Mouse (Mus musculus): Measurements from ENCODE around the gene 4933428G20Rik.
A peak's percentile ranks its signal among the peaks of the same experiment; 100 is the strongest.

Gene 4933428G20Rik

DNA sequence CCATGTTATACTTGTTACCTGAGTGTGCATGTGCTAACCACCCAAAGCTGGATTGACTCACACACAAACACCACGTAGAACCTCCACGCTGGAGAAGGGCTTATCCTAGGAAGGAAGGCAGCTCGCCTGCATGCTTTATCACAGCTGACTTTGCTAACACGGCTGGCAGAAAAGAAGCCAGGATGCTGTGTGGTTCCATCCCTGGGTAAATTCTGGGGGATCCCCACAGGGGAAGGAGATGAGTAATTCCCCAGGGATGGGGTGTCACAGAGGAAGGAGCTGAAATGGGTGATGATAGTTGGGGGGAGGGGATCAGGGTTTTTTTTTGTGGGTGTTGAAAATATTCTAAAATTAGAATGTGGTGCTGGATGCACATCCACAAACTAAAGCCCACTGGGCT is 5.6 kb upstream of the 4933428G20Rik start:
- no peak for DNase-seq (ENCODE audit: low read depth, low spot score)

DNA sequence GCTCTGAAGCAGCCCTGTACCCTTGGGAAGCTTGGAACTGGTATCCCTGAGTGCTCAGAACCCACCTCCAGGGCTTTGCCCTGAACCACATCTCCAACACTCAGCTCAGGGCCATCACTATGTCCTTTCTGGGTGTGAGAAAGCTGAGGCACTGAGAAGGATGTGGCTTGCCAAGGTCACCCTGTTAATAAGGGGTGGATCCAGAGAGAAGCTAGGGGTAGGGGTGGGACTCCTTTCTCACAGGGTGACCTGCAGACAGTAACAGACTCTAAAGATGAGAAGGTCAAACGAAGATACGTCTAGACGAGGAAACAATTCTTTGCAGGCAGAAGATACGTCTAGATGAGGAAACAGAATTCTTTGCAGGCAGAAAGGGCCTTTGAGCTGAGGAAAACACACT is 2.7 kb upstream of the 4933428G20Rik start:
- no peak for DNase-seq (ENCODE audit: low read depth, low spot score)

DNA sequence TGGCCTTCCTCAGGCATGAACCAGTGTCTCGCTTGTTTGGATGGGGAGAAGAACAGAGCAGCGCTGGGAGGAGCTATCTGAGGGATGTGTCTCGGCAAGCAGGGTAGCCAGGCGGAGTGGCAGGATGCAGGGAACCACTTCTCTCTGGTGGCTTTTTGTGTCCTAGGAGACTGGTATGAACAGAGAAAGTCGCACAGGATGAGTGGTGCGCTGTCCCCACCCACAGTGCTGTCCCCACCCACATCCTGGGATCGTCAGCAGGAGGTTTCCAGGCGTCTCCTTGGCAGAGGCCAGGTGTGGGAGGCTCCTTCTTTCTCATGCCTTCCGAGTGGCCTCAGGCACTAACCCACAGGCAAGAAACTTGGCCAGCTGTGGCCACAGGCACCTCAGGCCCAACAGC is 2.2 kb upstream of the 4933428G20Rik start:
- DNase-seq (ENCODE audit: low read depth, low spot score): no peak

DNA sequence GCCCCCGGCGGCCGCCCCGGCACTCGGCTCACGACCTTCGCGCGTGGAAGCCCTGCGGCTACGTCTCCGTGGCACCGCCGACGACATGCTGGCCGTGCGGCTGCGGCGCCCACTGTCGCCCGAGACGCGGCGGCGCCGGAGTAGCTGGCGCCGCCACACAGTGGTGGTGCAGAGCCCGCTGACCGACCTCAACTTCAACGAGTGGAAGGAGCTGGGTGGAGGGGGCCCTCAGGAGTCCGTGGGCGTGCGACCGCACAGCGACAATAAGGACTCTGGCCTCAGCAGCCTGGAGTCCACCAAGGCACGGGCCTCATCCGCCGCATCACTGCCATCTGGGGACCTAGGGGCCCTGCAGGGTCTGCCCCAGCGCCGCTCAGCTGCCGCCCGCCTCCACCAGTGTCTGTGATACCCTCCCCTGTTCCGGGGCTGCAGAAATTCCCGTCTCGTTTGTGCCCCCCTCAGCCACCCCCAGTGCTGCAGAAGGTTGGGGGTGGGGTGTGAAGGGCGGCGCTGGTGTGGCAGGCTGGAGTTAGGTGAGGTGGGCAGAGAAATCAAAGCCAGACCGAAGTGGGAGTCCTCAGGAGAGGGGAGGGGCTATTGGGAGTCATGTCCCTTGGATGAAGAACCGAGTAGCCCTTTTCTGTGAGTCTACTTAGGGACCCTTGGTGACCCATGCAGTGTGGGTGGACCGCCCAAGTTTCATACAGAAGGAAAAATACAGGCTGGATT is 744 bp upstream of the 4933428G20Rik start:
- no peak for DNase-seq (ENCODE audit: low read depth, low spot score)

DNA sequence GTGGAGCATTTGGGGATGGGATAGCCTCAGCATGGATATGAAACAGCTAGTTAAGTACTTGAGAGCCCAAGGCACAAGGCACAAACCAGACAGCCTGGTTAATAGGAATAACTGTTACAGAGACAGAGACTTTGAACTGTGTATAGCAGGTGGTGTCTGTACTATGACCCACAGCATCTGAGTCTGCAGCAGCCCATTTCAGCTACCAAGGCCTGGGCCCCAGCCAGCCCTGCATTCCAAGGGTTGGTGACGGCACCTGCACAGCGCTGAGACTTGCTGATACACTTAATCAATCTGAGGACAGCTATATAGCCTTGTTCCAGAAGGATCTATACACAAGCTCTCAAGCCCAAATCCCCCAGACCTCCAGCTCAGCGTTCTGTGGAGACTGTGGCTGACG is 2.6 kb downstream of the 4933428G20Rik start:
- no peak for DNase-seq (ENCODE audit: low read depth, low spot score)

DNA sequence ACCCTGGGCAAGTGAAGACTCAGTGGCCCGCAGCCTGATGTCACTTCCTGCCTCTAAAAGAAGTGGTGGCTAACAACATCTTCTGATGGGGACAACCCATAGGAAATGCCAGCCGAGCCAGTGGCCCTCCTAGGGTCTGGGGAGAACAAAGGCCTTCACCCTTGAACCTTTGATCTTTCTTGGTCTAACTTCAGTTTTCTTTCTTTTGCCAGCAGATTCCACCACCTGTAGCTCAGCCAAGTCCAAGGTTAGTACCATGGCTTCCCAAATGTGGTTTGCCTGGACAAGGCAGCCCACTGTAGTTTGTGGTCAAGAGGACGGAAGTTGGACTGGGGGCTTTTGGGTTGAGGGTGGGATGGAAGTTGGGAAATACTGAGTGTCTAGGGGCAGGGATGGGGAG is 7.3 kb downstream of the 4933428G20Rik start:
- DNase-seq (ENCODE audit: low read depth, low spot score): no peak

DNA sequence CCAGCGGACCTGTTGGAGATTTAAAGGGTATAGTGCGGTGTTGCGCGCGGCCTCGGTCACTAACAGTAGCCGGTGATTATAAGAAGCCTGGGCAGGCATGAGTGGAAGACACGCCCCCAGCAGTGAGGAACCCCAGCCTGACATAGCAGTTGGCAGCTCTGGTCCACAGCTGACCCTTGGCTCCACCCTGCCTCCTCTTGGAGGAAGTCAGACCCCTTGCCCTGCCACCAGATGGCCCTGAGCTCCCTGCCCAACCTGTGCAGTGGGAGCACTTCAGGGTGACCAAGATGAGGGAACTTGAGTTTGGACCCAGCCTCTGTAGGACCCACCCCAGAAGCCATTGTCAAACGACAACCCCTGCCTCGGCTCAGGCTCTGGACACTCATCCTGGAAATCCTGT is 8.5 kb downstream of the 4933428G20Rik start:
- no peak for DNase-seq (ENCODE audit: low read depth, low spot score)

DNA sequence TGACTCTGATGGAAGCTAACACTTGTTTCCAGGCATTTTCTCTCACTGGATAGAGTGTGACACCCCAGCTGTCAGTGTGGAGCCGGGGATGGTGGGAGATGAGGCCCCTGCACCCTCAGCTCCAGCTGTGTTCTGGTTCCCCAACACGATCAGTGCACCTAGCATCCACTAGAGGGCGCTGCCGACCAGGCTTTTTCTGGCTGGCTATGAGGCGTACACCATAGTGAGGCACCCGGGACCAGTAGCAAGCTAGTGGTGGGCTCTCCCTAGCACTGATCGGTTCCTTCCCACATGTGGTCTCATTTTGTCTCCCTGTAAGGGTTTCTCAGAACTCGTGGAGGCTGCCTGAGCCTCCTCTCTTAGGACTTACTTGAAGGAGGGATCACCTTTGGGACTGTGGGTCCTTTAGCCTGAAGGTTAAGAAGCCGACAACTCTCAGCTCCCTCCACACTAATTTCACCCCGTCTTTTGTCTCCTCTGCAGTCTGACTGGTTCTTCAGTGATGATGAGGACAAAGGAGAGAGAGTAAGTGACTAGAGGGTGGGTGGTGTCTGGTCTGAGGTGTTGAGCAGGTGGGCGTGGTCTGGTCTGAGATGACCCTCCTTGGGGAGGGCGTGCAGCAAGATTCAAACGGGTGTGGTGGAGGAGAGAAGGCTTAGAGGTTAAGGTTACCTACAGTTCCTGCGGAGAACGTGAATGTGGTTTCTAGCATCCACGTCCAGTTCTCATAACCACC is 10.4 kb downstream of the 4933428G20Rik start:
- DNase-seq (ENCODE audit: low read depth, low spot score): peak; percentile 83

DNA sequence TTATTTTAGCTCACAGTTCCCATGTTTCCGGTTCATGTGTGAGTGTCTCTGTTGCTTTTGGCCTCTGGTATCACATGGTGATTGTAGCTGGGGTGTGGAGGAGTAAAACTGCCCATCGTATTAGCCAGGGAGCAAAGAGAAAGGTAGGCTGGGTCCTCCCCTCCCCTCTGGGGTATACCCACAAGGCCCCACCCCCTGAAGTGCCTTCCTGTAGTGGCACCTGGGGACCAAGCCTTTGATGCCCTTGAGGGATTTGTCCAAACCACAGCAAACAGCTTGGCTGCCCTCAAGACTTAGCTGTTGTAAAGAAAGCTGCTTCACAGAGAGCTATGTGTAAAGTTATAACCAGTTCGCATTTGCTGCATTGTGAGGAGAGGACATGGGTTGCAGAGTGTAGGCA is 12.5 kb downstream of the 4933428G20Rik start:
- no peak for DNase-seq (ENCODE audit: low read depth, low spot score)

DNA sequence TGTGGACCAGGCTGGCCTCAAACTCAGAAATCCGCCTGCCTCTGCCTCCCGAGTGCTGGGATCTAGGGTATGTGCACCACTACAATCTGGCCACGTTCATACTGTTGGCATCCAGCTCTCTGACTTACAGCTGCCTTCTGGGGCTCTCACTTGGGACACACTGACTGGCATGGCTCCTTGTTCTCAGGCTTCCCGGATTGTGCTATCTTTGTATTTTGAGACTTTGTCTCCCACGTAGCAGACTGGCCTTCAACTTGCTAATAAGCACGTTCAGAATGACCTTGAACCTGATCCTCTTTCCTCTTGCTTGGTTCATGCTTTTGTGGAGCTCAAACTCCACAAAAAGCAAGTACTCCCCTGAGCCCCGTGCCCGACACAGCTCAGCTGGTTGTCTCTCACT is 14.5 kb downstream of the 4933428G20Rik start:
- no peak for DNase-seq (ENCODE audit: low read depth, low spot score)

DNA sequence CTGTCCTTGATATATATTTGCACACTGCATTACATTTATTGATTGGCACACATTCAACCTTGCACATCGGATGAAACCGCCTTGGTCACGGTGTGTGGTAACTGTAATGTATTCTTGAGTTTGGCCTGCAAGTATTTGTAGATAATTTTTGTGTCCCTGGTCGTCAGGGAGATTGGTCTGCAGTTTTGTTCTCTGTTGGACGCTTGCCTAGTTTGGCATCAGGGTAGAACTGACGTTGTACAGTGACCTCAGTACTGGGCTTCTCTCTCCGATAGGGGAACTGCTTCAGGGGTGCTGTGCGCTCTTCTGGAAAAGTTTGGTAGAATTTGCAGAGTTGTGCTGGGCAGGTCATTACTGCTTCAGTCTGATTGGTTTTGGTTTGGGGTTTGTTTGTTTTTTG is 20.3 kb downstream of the 4933428G20Rik start:
- no peak for DNase-seq (ENCODE audit: low read depth, low spot score)

DNA sequence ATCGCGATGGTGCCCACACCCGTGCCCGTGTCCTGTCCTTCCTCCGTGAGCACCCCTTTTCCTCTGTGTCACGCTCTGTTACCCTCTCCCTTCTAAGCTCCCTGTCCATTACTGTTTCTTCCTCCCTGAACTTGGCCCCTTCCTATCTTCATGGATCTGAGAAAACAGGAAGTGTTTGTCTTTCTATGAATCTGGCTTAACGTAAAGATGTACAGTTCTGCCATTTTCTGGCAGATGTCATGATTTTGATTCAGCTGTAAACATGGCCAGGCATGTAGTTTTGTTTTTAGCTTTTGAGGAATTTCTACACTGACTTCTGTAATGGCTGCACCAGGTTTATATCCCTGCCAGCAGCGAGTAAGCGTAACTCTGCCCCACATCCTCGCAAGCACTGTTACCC is 21.1 kb downstream of the 4933428G20Rik start:
- DNase-seq (ENCODE audit: low read depth, low spot score): no peak

DNA sequence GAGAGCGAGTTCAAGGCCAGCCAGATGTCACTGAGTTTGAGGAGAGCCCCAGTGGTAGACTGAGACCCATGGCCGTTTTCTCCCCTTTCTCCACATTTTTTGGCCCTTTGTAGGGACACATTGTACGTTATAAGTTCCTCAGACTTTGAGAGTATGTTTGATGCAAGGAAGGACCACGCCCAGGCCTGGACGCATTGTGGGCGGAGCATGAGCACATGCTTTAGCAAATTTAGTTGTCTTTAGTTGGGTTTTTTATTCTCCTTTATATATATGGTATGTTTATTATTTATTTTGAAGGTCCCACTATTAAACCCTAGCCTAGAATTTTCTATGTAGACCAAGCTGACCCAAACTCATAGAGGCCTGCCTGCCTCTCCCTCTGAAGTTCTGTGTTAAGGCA is 21.8 kb downstream of the 4933428G20Rik start:
- DNase-seq (ENCODE audit: low read depth, low spot score): no peak

DNA sequence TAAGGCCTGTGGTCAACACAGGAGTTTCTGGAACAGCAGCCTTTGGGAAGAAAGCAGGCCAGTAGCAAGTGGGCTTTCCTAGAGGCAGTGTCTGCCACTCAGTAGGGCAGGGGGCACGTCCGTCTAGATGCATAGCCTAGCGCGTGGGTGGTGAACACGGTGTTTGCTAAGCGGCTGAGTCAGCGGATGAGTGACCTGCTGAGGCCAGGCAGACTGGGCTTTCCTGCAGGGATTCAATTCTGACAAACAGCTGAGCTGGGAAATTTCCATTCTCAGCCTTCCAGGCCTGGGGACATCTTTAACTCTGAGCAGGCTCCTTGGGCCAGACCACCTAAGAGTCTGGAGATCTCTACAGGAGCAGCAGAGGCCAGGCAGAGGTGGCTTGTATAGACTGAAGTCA is 22.7 kb downstream of the 4933428G20Rik start:
- no peak for DNase-seq (ENCODE audit: low read depth, low spot score)

DNA sequence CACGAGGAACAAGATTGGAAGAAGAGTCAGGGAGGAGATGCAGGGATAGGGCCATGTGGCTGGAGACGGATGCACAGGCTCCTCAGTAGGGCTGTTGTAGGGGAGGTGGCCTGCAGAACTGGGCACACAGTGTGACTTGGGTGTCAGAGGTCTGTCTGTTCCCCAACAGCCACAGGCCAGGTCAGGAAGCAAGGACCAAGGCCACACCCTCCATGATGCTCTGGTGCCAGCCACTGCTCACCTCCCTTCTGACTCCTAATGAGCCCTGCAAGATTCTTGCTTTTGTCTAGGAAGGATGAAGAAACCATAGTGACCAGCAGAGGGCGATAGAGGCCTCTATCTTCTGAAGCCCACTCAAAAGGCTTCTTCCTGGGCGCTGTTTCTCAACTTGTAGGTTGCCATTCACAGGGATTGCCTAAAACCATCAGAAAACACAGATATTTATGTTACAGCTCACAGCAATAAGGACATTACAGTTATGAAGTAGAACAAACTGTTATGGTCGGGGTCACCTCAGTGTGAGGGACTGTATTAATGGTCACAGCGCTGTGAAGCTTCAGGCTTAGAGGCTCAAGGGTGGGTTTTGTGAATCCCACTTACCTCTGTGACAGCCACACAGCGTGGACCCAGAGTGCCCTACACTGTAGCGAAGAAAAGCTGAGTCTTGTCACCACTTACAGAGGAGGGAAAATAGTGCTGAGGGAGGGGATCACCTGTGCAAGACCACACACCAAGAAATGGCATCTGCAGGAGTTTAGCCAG is 23.6 kb downstream of the 4933428G20Rik start:
- peak; percentile 87 for DNase-seq (ENCODE audit: low read depth, low spot score)

DNA sequence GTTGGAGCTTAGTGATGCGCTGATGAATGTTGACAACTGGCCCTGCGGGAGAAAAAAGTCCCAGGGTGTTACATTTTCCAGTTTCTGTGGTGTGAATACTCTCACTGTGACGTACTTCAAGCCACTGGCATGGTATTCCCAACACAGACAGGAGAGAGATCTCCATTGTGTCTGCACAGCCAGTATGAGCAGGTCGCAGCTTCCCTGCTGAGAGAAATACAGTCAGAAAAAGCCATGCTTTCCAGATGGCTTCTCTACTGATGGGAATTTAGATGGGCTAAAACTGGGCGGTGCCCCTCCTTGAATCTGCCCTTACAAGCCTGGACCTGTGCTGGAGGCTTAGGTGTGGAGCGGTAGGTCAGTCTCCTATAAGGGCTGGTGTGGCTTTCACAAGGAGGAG is 28.9 kb downstream of the 4933428G20Rik start:
- DNase-seq (ENCODE audit: low read depth, low spot score): no peak

DNA sequence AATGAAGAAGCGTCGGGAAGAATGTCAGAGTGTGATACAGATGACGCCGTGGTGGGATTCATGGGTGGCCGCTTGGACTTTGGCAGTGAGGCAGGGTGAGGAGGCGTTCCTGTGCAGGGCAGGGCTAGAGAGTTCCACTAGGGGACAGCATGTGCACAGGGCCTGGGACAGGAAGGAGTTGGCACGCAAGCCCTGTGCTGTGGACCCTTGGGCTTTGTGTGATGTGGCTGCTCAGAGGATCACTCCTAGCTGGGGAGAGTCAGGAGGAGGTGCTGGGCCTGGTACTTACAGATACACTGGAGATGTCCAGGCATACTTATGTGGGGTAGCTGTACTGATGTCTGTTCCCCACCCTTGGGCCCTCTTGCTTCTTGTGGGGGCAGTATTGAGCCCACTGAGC is 30.3 kb downstream of the 4933428G20Rik start:
- DNase-seq (ENCODE audit: low read depth, low spot score): no peak

DNA sequence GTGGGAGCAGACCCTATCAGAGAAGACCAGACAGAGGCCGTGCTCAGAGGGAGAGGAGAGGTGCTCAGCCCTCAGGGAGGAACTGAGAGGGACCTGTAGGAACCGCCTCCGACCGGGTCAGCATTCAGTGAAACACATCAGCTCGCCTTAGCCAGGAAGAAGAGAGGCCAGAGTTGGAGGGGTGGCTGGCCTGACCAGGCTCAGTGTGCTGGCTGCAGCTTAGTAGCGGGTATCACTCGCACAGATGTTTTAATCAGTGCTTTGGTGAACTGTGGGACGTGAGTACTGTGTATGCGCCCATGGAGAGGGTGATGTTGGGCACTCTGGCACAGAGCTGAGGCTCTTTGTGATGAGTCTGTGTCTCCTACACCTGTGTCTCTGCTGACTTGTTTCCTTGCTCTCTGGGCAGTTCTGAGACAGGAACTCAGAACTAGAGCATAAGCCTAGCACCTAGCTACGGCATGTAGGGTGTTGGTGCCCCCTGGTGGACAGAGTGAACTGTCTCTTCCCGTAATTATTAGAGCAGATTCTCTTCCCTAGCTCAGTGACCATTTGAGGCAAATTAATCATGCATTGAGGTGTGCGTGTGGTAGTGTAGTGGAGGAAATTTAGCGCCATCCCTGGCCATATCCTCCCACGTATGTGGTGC is 31.4 kb downstream of the 4933428G20Rik start:
- peak; percentile 88 for DNase-seq (ENCODE audit: low read depth, low spot score)

DNA sequence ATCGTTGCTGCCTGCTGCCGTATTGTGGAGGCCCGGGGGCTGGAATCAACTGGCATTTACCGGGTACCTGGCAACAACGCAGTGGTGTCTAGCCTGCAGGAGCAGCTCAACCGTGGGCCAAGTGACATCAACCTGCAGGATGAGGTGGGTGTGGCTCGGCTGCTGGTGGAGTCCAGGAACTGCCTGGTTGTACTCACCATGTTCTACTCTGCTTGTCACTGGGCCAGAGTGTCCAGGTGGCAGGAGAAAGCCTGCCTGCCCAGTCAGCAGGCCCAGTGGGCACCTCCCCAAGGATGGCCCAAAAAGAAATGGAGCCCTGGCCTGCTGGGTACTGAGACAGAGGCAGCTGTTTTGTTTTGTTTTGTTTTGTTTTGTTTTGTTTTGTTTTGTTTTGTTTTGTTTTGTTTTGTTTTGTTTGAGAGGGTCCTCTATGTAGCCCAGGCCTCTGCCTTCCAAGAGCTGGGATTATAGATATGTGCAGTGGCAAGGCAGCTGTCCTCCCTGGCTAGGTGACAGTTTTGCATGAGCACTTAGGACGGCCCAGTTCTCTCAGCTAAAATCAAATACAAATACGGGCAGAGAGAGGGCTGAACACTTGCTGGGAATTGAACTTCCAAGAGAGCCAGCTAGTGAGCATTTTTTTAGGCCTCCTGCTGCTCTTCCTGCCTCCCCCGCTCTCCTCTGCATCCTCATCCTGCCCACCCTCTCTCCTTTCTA is 33.5 kb downstream of the 4933428G20Rik start:
- no peak for DNase-seq (ENCODE audit: low read depth, low spot score)

DNA sequence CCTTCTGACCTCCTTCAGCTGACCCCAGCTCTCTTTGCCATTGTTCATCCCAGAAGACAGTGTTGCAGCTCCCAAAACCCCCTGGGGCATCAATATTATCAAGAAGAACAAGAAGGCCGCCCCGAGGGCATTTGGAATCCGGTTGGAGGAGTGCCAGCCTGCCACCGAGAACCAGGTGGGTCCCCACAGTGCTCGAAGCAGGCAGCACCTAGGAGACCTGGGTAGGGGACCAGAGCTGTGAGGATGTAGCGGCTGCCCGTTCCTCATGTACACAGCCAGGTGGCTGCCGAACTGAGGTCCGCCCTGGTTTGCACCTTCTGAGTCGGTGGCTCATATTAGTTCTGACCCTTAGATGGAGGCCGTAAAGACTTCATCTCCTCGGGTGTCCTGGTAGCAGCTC is 34.2 kb downstream of the 4933428G20Rik start:
- no peak for DNase-seq (ENCODE audit: low read depth, low spot score)

DNA sequence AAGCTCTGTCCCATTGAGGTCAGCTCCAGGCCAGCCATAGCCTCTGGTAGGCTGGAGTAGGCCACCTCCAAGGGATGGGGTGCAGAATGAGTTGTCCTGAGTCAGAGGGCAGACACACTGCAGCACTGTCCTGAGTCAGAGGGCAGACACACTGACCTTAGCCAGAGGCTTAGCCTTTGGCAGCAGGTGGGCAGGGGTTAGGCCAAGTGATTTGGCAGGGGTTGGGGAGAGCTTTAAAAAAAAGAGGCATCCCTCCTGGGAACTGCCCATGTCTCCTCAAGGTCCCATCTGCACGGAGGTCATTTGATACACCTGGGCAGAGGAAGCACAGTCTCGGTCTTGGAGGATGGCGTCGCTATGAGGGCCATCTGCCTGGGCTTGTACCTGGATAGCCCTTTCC is 36.1 kb downstream of the 4933428G20Rik start:
- DNase-seq (ENCODE audit: low read depth, low spot score): no peak
